In genomic region chr17:23771284-23772218, GRCm38 (mm10) we compare ENCODE assay signal across 8 mouse cellular contexts. TPM values are rescaled to one million over a fixed set of nuclear protein-coding genes. Genes with fewer than 3 reads are reported as not detected.
A peak's percentile ranks its signal among the peaks of the same experiment; 100 is the strongest.
DNase-seq lines count a peak whose midpoint lies in the region; ATAC-seq and TF ChIP-seq lines count a peak whose summit lies in the region.

Gene Flywch1 (minus strand): TSS chr17:23771602.

- H3K4me2 ChIP-seq in embryonic facial prominence, embryonic 14.5 days (ENCODE audit: low read depth, low read length), result peak within 1 kb of the TSS; percentile 69
- H3K4me2 ChIP-seq in limb, embryonic 13.5 days (replicated peaks), result peak within 1 kb of the TSS; percentile 78
- peak within 1 kb of the TSS; percentile 83 for H3K4me2 ChIP-seq in midbrain, embryonic 16.5 days (ENCODE audit: low read length)

- peak within 1 kb of the TSS; percentile 97 for H3K9ac ChIP-seq in embryonic facial prominence, embryonic 14.5 days (ENCODE audit: low read depth, low read length)
- H3K9ac ChIP-seq in heart, adult 2 months (ENCODE audit: low read depth, low read length), result peak within 1 kb of the TSS; percentile 95
- H3K9ac ChIP-seq in limb, embryonic 13.5 days, result peak within 1 kb of the TSS; percentile 90
- H3K9ac ChIP-seq in midbrain, embryonic 16.5 days (ENCODE audit: low read depth, low read length), result peak within 1 kb of the TSS; percentile 99

- no peak; the same call in 1 of the 2 replicates for TF ChIP-seq POLR2A in heart, adult 2 months (IDR thresholded peaks at IDR 0.05; ENCODE audit: insufficient read depth, low read depth, low read length)

- DNase-seq in 3T3-L1 (ENCODE audit: low read depth, low spot score), result peak; percentile 99
- DNase-seq in adrenal gland, postnatal 4 days (ENCODE audit: low spot score in 2 of 2), result peak; percentile 91 to 95
- peak; percentile 100 for DNase-seq in embryonic facial prominence, embryonic 14.5 days (ENCODE audit: low spot score)
- peak; percentile 98 to 99 for DNase-seq in heart, adult 2 months
- DNase-seq in kidney, adult 8-10 months, result peak; percentile 99
- DNase-seq in spleen, postnatal 10 days (ENCODE audit: low spot score in 2 of 2), result peak; percentile 95 to 96

- H3K4me3 ChIP-seq in embryonic facial prominence, embryonic 14.5 days (ENCODE audit: low read depth, low read length), result peak within 1 kb of the TSS; percentile 89
- peak within 1 kb of the TSS; percentile 86 for H3K4me3 ChIP-seq in heart, adult 2 months
- H3K4me3 ChIP-seq in limb, embryonic 13.5 days, result peak within 1 kb of the TSS; percentile 79
- peak within 1 kb of the TSS; percentile 91 for H3K4me3 ChIP-seq in midbrain, embryonic 16.5 days (ENCODE audit: low read depth, low read length)

- H3K4me1 ChIP-seq in embryonic facial prominence, embryonic 14.5 days (ENCODE audit: control insufficient read depth, insufficient read depth, low read length), result peaks cover 10% of the 10 kb centered on the region; the same call in 1 of the 2 replicates
- H3K4me1 ChIP-seq in heart, adult 2 months (ENCODE audit: control insufficient read depth, insufficient read depth, low read length), result peaks cover 1% of the 10 kb centered on the region; the same call in 1 of the 2 replicates
- H3K4me1 ChIP-seq in limb, embryonic 13.5 days, result peaks cover 8% of the 10 kb centered on the region
- peaks cover 19% of the 10 kb centered on the region for H3K4me1 ChIP-seq in midbrain, embryonic 16.5 days (ENCODE audit: control insufficient read depth, insufficient read depth, low read length)

- ATAC-seq in embryonic facial prominence, embryonic 14.5 days (ENCODE audit: low read depth), result peak; percentile 99
- ATAC-seq in limb, embryonic 13.5 days (ENCODE audit: low FRiP score, low read depth), result peak; percentile 98
- ATAC-seq in midbrain, embryonic 16.5 days, result peak; percentile 98

- no peaks in the 10 kb centered on the region for H3K79me2 ChIP-seq in heart, adult 2 months (replicated peaks; ENCODE audit: control insufficient read depth, insufficient read depth, low read length)

- no peaks in the 10 kb centered on the region for H3K27me3 ChIP-seq in embryonic facial prominence, embryonic 14.5 days (replicated peaks; ENCODE audit: control insufficient read depth, insufficient read depth, low read length)
- no peaks in the 10 kb centered on the region for H3K27me3 ChIP-seq in heart, adult 2 months (ENCODE audit: control insufficient read depth, insufficient read depth, low read length)
- no peaks in the 10 kb centered on the region for H3K27me3 ChIP-seq in limb, embryonic 13.5 days
- no peaks in the 10 kb centered on the region for H3K27me3 ChIP-seq in midbrain, embryonic 16.5 days (ENCODE audit: control insufficient read depth, insufficient read depth, low read depth, low read length)

- no peaks in the 10 kb centered on the region for H3K36me3 ChIP-seq in embryonic facial prominence, embryonic 14.5 days (ENCODE audit: control insufficient read depth, insufficient read depth, low read length)
- H3K36me3 ChIP-seq in heart, adult 2 months (ENCODE audit: control insufficient read depth, insufficient read depth, low read length), result no peaks in the 10 kb centered on the region
- H3K36me3 ChIP-seq in limb, embryonic 13.5 days, result peaks cover 23% of the 10 kb centered on the region
- H3K36me3 ChIP-seq in midbrain, embryonic 16.5 days (ENCODE audit: control insufficient read depth, insufficient read depth, low read length), result no peaks in the 10 kb centered on the region

- peak within 1 kb of the TSS; percentile 83 for H3K27ac ChIP-seq in embryonic facial prominence, embryonic 14.5 days (replicated peaks; ENCODE audit: low read depth, low read length)
- peak within 1 kb of the TSS; percentile 98 for H3K27ac ChIP-seq in heart, adult 2 months
- peak within 1 kb of the TSS; percentile 64 for H3K27ac ChIP-seq in limb, embryonic 13.5 days
- peak within 1 kb of the TSS; percentile 94 for H3K27ac ChIP-seq in midbrain, embryonic 16.5 days (ENCODE audit: low read length)

- 4% methylated on average over 46 of the region's 58 CpGs for WGBS in embryonic facial prominence, embryonic 14.5 days
- 4% methylated on average over 58 of the region's 58 CpGs for WGBS in heart, adult 2 months
- WGBS in limb, embryonic 13.5 days, result 3% methylated on average over 51 of the region's 58 CpGs
- WGBS in midbrain, embryonic 16.5 days, result 3% methylated on average over 47 of the region's 58 CpGs

- H3K9me3 ChIP-seq in embryonic facial prominence, embryonic 14.5 days (ENCODE audit: control insufficient read depth, low read length), result no peaks in the 10 kb centered on the region
- H3K9me3 ChIP-seq in limb, embryonic 13.5 days, result no peaks in the 10 kb centered on the region
- H3K9me3 ChIP-seq in midbrain, embryonic 16.5 days (replicated peaks; ENCODE audit: control insufficient read depth, low read length, poor library complexity, severe bottlenecking), result no peaks in the 10 kb centered on the region

- intact Hi-C loops in heart, adult 2 months (cut with DNase I), result loop anchor here (2.0 to 5.0 kb wide), 4 partner anchors 23 to 191 kb away; partner anchors contain the start of gene Elob

- TF ChIP-seq CTCF in heart, adult 2 months (IDR thresholded peaks at IDR 0.05), result no peak

- TF ChIP-seq EP300 in heart, adult 2 months (IDR thresholded peaks at IDR 0.05; ENCODE audit: insufficient read depth, low read depth, low read length), result peak; percentile 77; the same call in 1 of the 2 replicates

RNA-seq across cellular contexts. Expression of gene Flywch1, which starts in this region (rescaled TPM):
- total RNA-seq in adrenal gland, postnatal 4 days (2021), result 10 to 100 TPM; 60.9 to 62.4 TPM
- 62.9 and 74.7 TPM in 2 replicates for polyA plus RNA-seq in embryonic facial prominence, embryonic 14.5 days (2014; fragmentation: Nextera tagmentation; extraction: Ambion mirVana)
- 10 to 100 TPM; 39.4 to 40.1 TPM for total RNA-seq in heart, adult 2 months (2021)
- 25.9 and 33.4 TPM in 2 replicates for polyA plus RNA-seq in heart, adult 2 months (2012; rRNA removed)
- polyA plus RNA-seq in limb, embryonic 13.5 days (2015; fragmentation: Nextera tagmentation; extraction: Ambion mirVana), result 103 and 107 TPM in 2 replicates
- polyA plus RNA-seq in midbrain, embryonic 16.5 days (2015; fragmentation: Nextera tagmentation; extraction: Ambion mirVana), result 205 and 220 TPM in 2 replicates

Comparison
In these comparisons a context has a peak if more than half of its experiments do, and no peak if none do; other contexts are left out.
1. Peak in every context shown above with its lines: DNase-seq, ATAC-seq, H3K4me3 ChIP-seq and H3K27ac ChIP-seq.